Mouse (Mus musculus) lung, adult 2 months (tissue): ENCODE measurements around the gene Mtus2. TPM values are rescaled to one million over a fixed set of nuclear protein-coding genes. Genes with fewer than 3 reads are reported as not detected.
A peak's percentile ranks its signal among the peaks of the same experiment; 100 is the strongest.

Experiments used
- DNase-seq: peaks from one replicate; pipeline ENCODE4 v3.0.0; 2022
- H3K4me1 ChIP-seq: fragments of 200-500 bp; 2 replicates; pipeline ENCODE4 v1.6.1; 2011; ENCODE audit warnings: low read length; ENCODE audit not compliant: control insufficient read depth, insufficient read depth
- H3K4me3 ChIP-seq: fragments of 200-500 bp; replicated peaks from 2 replicates; pipeline ENCODE3; 2011; ENCODE audit warnings: low read depth, mild to moderate bottlenecking, control low read depth, low read length; ENCODE audit errors: extremely low read depth
- CTCF ChIP-seq: fragments of 200-500 bp; IDR thresholded peaks from 2 replicates; pipeline ENCODE4 v1.5.1; 2011; ENCODE audit warnings: mild to moderate bottlenecking, low read length, control low read depth; ENCODE audit not compliant: insufficient read depth
- POLR2A ChIP-seq: fragments of 200-500 bp; IDR thresholded peaks from 2 replicates; pipeline ENCODE4 v1.6.1; 2011; ENCODE audit warnings: low read depth, mild to moderate bottlenecking, control low read depth, low read length, borderline replicate concordance; ENCODE audit errors: extremely low read depth
- WGBS: fragments of 180-500 bp; shearing (Covaris S2); methylation state at CpG from one replicate; pipeline ENCODE4 v1.1.7; 2018; 5-methylcytosine and 5-hydroxymethylcytosine counted together
- polyA plus RNA-seq: library from polyadenylated mRNA; depleted of rRNA; stranded (reverse); fragments of >200 nt; gene quantifications from 2 replicates; pipeline ENCODE4 v1.2.3, GENCODE M21; 2012

Mtus2 gene
- polyA plus RNA-seq, 1 experiment, result 4.7 TPM

DNA sequence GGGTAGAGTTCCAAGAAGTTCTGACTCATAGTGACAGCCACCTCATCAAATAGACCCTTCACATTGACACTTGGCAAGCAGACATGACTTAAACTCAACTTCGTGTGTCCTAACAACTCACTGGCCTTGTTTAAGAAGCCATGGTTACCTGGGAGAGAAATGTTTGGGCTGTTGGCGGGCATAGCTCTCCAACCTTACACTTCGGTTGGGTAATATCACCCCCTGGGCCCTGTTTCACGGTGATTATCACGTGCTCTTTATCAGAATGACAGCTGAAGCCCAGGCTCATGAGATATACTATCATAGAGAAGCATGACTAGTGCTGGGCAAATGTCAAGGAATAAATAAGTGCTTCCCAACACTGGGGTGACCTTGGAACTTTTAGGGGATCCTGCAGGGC lies 323.2 kb downstream of the Mtus2 start:
- DNase-seq, result no peak
- TF ChIP-seq CTCF (no peak), POLR2A (no peak)
- H3K4me1 ChIP-seq, result no peaks in the 10 kb centered on the region
- no peak overlapping the region for H3K4me3 ChIP-seq
- WGBS, result 64% methylated on average over 5 of the region's 5 CpGs

DNA sequence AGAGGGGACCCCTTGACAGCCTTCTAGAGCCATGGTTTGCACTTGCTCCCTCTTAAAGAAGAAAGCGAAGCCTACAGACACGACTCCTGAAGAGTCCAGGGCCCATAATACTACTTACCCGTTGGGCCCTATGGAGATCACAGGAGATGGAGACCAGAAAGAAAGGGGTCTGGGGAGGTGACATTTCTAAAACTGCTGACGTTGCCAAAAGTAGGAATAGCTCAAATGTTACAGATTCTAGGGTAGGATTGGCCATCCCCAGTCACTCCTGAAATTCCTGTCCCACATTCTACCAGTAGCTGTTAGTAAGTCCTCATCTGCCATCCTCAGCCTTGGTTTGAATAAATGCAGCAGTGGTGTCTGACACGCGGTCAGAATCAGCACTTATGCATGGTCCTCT lies 325.0 kb downstream of the Mtus2 start:
- TF ChIP-seq POLR2A, result no peak
- no peak for TF ChIP-seq CTCF
- DNase-seq, result no peak
- Histone ChIP-seq H3K4me3 (no peak overlapping the region), H3K4me1 (no peaks in the 10 kb centered on the region)
- 80% methylated on average over 6 of the region's 6 CpGs for WGBS

DNA sequence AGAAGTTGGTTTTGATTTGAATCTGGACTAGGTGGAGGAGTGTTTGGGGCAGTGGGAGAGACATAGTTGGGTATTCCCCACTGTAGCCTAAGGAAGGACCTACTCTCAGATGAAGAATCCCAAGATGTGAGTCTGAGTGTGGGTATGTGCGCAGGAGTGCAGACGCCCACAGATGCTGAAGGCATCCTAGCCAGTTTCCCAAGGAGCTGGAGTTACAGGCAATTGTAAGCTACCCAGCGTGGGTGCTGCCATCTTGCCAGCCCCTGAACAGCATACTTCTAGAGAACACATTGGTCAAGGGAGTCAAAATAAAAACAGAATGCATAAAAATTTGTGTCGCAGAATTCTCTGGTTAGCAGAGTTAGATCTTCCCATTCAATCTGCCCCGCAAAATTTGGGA lies 325.5 kb downstream of the Mtus2 start:
- TF ChIP-seq CTCF, result no peak
- no peak for TF ChIP-seq POLR2A
- H3K4me3 ChIP-seq, result no peak overlapping the region
- H3K4me1 ChIP-seq, result no peaks in the 10 kb centered on the region
- WGBS, result 95% methylated on average over 5 of the region's 5 CpGs
- no peak for DNase-seq

DNA sequence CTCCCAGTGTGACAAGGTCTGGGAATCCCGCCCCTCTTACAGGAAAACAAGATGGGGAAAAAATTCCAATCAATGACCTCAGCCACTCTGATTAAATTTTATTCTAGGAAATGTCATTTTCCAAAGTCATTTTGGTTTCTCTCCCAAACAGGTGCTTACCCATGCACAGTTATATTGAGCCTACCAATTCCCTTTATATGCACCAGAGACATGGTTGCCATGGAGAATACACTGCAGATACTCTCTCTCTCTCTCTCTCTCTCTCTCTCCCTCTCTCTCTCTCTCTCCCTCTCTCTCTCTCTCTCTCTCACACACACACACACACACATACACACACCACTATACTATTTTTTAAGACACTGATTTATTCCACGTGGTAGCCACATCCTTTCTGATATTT lies 326.1 kb downstream of the Mtus2 start:
- H3K4me1 ChIP-seq, result no peaks in the 10 kb centered on the region
- TF ChIP-seq CTCF (no peak), POLR2A (no peak)
- 60% methylated on average over 2 of the region's 2 CpGs for WGBS

DNA sequence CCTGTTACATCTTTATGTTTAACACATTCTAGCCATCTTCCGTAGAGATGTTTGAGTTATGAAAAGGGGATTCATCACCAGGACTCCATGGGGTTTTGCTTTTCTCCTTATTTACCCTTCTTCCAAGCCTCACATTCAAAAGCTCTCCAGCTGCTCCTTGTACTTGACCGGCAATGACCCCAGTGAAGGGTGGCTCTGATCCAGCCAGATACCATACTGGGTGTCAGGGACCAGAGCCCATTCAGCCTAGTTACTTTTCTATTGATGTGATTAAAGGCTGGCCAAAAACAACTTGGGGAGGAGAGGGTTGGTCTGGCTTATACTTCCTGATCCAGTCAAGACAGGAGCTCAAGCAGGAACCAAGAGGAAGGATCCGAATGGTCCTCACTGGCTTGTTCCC lies 326.5 kb downstream of the Mtus2 start:
- TF ChIP-seq POLR2A, result no peak
- no peak for TF ChIP-seq CTCF
- DNase-seq, result no peak
- no peak overlapping the region for H3K4me3 ChIP-seq
- 64% methylated on average over 3 of the region's 3 CpGs for WGBS
- no peaks in the 10 kb centered on the region for H3K4me1 ChIP-seq

More for the DNA sequence above, 326.1 kb downstream of the Mtus2 start:
- DNase-seq, result no peak
- H3K4me3 ChIP-seq, result no peak overlapping the region

DNA sequence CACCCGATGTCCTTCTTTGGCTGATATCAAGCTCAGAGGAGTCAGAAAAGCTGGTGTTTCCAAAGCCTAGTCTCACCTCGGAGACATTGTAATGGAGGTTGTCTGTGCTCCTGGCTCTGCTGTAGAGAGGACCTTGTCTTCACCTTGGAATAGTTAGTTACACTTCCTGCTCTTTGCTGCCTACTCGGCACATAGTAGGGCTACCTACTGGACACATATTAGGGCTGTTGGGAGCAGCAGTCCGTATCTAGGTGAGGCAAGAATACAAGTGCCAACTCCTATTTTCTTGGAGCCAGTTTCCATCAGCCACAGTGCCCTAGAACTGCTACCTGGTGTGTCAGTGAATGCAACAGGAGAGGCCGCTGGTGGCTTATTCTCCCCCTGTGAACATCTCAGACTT lies 330.4 kb downstream of the Mtus2 start:
- Histone ChIP-seq H3K4me1 (no peaks in the 10 kb centered on the region), H3K4me3 (no peak overlapping the region)
- TF ChIP-seq POLR2A (no peak), CTCF (no peak)
- no peak for DNase-seq
- WGBS, result 90% methylated on average over 5 of the region's 5 CpGs

DNA sequence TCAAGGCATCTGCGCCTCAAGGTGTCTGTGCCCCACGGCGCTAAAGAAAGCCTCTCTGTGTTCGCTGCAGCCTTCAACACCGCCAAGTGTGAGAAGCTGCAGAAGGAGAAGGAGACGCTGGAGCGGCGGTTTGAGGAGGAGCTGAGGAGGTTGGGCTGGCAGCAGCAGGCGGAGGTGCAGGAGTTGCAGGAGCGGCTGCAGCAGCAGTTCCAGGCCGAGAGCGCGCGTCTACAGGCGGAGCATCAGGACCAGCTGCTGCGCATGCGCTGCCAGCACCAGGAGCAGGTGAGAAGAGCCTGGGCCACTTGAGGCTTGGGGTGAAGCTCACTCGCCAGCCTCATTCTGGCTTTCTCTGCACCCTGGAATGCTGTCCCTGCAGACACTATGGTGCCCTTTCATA lies 331.7 kb downstream of the Mtus2 start:
- no peak overlapping the region for H3K4me3 ChIP-seq
- TF ChIP-seq CTCF (no peak), POLR2A (no peak)
- 72% methylated on average over 18 of the region's 18 CpGs for WGBS
- DNase-seq, result no peak
- H3K4me1 ChIP-seq, result no peaks in the 10 kb centered on the region

DNA sequence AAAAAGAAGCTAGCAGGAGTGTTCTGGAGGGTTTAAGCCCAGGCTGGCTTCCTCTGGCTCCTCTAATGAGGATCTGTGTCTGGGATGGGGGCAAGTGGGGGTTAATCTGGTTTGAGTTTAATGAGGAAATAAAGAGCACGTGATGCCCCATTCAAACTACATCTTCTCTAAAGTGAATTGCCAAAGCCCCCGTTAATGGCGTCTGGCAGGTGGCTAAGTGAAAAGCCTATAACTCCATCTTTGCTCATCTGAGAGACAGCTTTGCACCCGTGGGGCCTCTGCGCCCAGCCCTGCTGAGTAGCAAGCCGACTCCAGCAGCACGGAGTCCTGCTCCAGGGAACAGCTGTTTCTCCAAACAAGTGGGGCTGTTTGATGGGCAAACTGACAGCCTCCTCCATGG lies 332.8 kb downstream of the Mtus2 start:
- WGBS, result 67% methylated on average over 7 of the region's 7 CpGs

DNA sequence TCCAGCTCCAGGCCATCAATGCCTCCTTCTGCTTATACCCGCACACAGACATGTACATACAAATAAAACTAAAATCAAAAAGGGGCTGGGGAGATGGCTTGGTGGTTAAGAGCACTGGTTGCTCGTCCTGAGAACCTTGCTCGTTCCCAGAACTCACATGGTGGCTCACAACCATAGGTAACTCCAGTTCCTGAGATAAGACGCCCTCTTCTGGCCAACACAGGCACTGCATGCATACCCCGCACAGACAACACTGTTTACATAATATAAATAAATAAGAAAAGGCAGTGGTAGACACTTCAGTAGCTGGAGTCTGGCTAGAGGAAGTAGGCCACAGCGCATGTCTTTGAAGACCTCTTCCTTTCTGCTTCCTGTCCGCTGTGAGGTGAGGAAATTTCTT lies 335.7 kb downstream of the Mtus2 start:
- no peak for DNase-seq
- no peak overlapping the region for H3K4me3 ChIP-seq
- H3K4me1 ChIP-seq, result no peaks in the 10 kb centered on the region
- TF ChIP-seq CTCF, result no peak
- TF ChIP-seq POLR2A, result no peak
- 69% methylated on average over 7 of the region's 7 CpGs for WGBS

More for the DNA sequence above, 332.8 kb downstream of the Mtus2 start:
- no peak for DNase-seq
- Histone ChIP-seq H3K4me3 (no peak overlapping the region), H3K4me1 (no peaks in the 10 kb centered on the region)
- TF ChIP-seq CTCF (no peak), POLR2A (no peak)

DNA sequence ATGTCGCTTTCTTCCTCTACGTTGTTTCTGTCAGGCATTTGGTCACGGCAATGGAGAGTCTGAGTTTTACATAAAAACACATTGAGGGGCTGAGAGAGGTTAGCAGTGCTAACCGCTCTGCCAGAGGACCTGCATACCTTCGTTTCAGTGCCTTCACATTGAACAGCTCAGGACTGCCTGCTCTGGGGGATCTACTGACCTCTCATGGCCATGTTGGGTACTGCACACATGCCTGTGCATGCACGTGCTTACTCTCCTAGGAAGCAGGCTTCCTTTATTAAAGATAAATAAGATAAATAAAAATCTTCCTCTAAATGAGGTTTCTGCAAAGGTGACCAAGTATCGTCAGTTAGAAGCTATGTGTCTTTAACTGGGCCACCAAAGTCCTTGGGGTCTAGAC lies 336.2 kb downstream of the Mtus2 start:
- TF ChIP-seq POLR2A (no peak), CTCF (peak; percentile 59)
- no peak for DNase-seq
- no peaks in the 10 kb centered on the region for H3K4me1 ChIP-seq
- 85% methylated on average over 7 of the region's 7 CpGs for WGBS
- H3K4me3 ChIP-seq, result no peak overlapping the region
